9 mouse cellular contexts compared by ENCODE assay signal in genomic region chr17:48001157-48001556, GRCm38 (mm10). TPM values are rescaled to one million over a fixed set of nuclear protein-coding genes. Genes with fewer than 3 reads are reported as not detected.
A peak's percentile ranks its signal among the peaks of the same experiment; 100 is the strongest.
DNase-seq lines count a peak whose midpoint lies in the region; ATAC-seq and TF ChIP-seq lines count a peak whose summit lies in the region.
"Had no signal": no experiment of that assay in that cellular context is flagged by ENCODE, and none has a peak within 500 bp of the region (broad histone marks: within the 10 kb centered on the region; RNA-seq: fewer than 3 reads in every experiment).

No protein-coding gene starts in this region.

- H3K4me3 ChIP-seq in liver, embryonic 11.5 days (ENCODE audit: low read depth, low read length) = peak overlapping the region; percentile 34
- peak overlapping the region in 1 of 2 experiments; percentile 42; a peak in 2 of 4 replicates for H3K4me3 ChIP-seq in heart, embryonic 14.5 days (ENCODE audit: control insufficient read depth in 1 of 2, insufficient read depth in 1 of 2, low read depth in 1 of 2, low read length in 2 of 2)
- H3K4me3 ChIP-seq in limb, embryonic 10.5 days = peak overlapping the region; percentile 43; the same call in 1 of the 2 replicates
- no peak overlapping the region for H3K4me3 ChIP-seq in small intestine, adult 2 months (ENCODE audit: low read depth, low read length)
- no peak overlapping the region for H3K4me3 ChIP-seq in left cerebral cortex, adult 2 months

- H3K9ac ChIP-seq in liver, embryonic 11.5 days (ENCODE audit: low read depth, low read length) = peak overlapping the region; percentile 61
- peak overlapping the region; percentile 74 for H3K9ac ChIP-seq in heart, embryonic 14.5 days (ENCODE audit: low read length)

- H3K36me3 ChIP-seq in liver, embryonic 11.5 days (ENCODE audit: control insufficient read depth, insufficient read depth, low read length) = no peaks in the 10 kb centered on the region
- H3K36me3 ChIP-seq in heart, embryonic 14.5 days (ENCODE audit: control insufficient read depth, insufficient read depth, low read length) = no peaks in the 10 kb centered on the region
- H3K36me3 ChIP-seq in limb, embryonic 10.5 days = no peaks in the 10 kb centered on the region
- H3K36me3 ChIP-seq in small intestine, adult 2 months (ENCODE audit: control insufficient read depth, insufficient read depth, low read length) = no peaks in the 10 kb centered on the region

- no peak for DNase-seq in liver, embryonic 11.5 days (ENCODE audit: low spot score)
- DNase-seq in liver = no peak
- DNase-seq in limb, embryonic 10.5 days (ENCODE audit: low spot score) = no peak
- no peak for DNase-seq in layer of hippocampus, postnatal 10 days (ENCODE audit: low spot score in 2 of 2)
- no peak for DNase-seq in left cerebral cortex, adult 2 months (ENCODE audit: extremely low spot score in 1 of 2, low spot score in 2 of 2)
- DNase-seq in left cerebral cortex, adult 11 months (ENCODE audit: low spot score) = no peak

- H3K4me2 ChIP-seq in liver, embryonic 11.5 days = peak overlapping the region; percentile 76
- H3K4me2 ChIP-seq in heart, embryonic 14.5 days (ENCODE audit: low read length) = peak overlapping the region; percentile 88

- ATAC-seq in liver, embryonic 11.5 days (replicated peaks; ENCODE audit: low FRiP score) = no peak
- ATAC-seq in heart, embryonic 14.5 days (ENCODE audit: insufficient number of reproducible peaks, insufficient read depth, low FRiP score, low read depth) = no peak

- H3K27ac ChIP-seq in liver, embryonic 11.5 days (ENCODE audit: low read depth, low read length) = peak overlapping the region; percentile 94
- peak overlapping the region; percentile 35 to 87; a peak in 3 of 4 replicates for H3K27ac ChIP-seq in heart, embryonic 14.5 days (replicated peaks in 1 of 2; ENCODE audit: control insufficient read depth in 1 of 2, insufficient read depth in 1 of 2, low read depth in 2 of 2, low read length in 2 of 2)
- peak overlapping the region; percentile 79; the same call in 1 of the 2 replicates for H3K27ac ChIP-seq in limb, embryonic 10.5 days
- H3K27ac ChIP-seq in small intestine, adult 2 months (ENCODE audit: insufficient read depth, low read depth, low read length) = 0 out of 2 replicates have a peak overlapping the region, but pooled peaks have one; percentile 50
- H3K27ac ChIP-seq in left cerebral cortex, adult 2 months = no peak overlapping the region

- H3K9me3 ChIP-seq in liver, embryonic 11.5 days (ENCODE audit: control insufficient read depth, low read length) = no peaks in the 10 kb centered on the region
- no peaks in the 10 kb centered on the region for H3K9me3 ChIP-seq in heart, embryonic 14.5 days (ENCODE audit: control insufficient read depth, low read length)
- H3K9me3 ChIP-seq in limb, embryonic 10.5 days (replicated peaks) = no peaks in the 10 kb centered on the region

- peaks cover 59% of the 10 kb centered on the region for H3K4me1 ChIP-seq in liver, embryonic 11.5 days (replicated peaks; ENCODE audit: control insufficient read depth, insufficient read depth, low read length)
- H3K4me1 ChIP-seq in heart, embryonic 14.5 days (ENCODE audit: control insufficient read depth in 2 of 2, insufficient read depth in 2 of 2, low read length in 2 of 2) = peaks cover 25 to 44% of the 10 kb centered on the region in 2 experiments
- peaks cover 55% of the 10 kb centered on the region for H3K4me1 ChIP-seq in limb, embryonic 10.5 days
- peaks cover 12% of the 10 kb centered on the region for H3K4me1 ChIP-seq in small intestine, adult 2 months (ENCODE audit: control insufficient read depth, insufficient read depth, insufficient read length, low read length)

- no peaks in the 10 kb centered on the region for H3K27me3 ChIP-seq in liver, embryonic 11.5 days (replicated peaks; ENCODE audit: control insufficient read depth, insufficient read depth, low read length)
- H3K27me3 ChIP-seq in heart, embryonic 14.5 days (ENCODE audit: control insufficient read depth, insufficient read depth, low read length) = no peaks in the 10 kb centered on the region
- peaks cover 75% of the 10 kb centered on the region for H3K27me3 ChIP-seq in limb, embryonic 10.5 days (ENCODE audit: low read depth, poor library complexity, severe bottlenecking)
- no peaks in the 10 kb centered on the region for H3K27me3 ChIP-seq in small intestine, adult 2 months (ENCODE audit: control insufficient read depth, insufficient read depth, low read length)

- intact Hi-C loops in left cerebral cortex, adult 2 months (cut with DNase I) = no loop called here

- TF ChIP-seq POLR2A in small intestine, adult 2 months (IDR thresholded peaks at IDR 0.05; ENCODE audit: low read depth, low read length) = no peak

- 9% methylated on average over 7 of the region's 7 CpGs for WGBS in liver, embryonic 11.5 days
- 12% methylated on average over 7 of the region's 7 CpGs for WGBS in heart, embryonic 14.5 days
- 44% methylated on average over 7 of the region's 7 CpGs for WGBS in limb, embryonic 10.5 days
- 5% methylated on average over 7 of the region's 7 CpGs for WGBS in small intestine, adult 2 months

- TF ChIP-seq CTCF in small intestine, adult 2 months (IDR thresholded peaks at IDR 0.05; ENCODE audit: extremely low read depth, insufficient read length, insufficient replicate concordance, low read depth, low read length) = no peak
- no peak for TF ChIP-seq CTCF in left cerebral cortex, adult 2 months (IDR thresholded peaks at IDR 0.05)

RNA-seq across cellular contexts. Expression of gene 1700122O11Rik, which starts 36.9 kb away (rescaled TPM):
- polyA plus RNA-seq in liver, embryonic 11.5 days (2014; fragmentation: Nextera tagmentation; extraction: Ambion mirVana) = not detected in 2 replicates
- not detected in 2 replicates for polyA plus RNA-seq in heart, embryonic 14.5 days (2014; fragmentation: Nextera tagmentation; extraction: Ambion mirVana)
- polyA plus RNA-seq in limb, embryonic 10.5 days (2016; fragmentation: Nextera tagmentation; extraction: Ambion mirVana) = not detected in 2 replicates
- not detected in 2 replicates for polyA plus RNA-seq in small intestine, adult 2 months (2012; rRNA removed)
- not detected for total RNA-seq in layer of hippocampus, postnatal 10 days (2021)
- total RNA-seq in left cerebral cortex, adult 2 months (2021) = not detected
- total RNA-seq: gastrocnemius, adult 18-20 months had no signal

Comparison
In these comparisons a context has a peak if more than half of its experiments do, and no peak if none do; other contexts are left out.
1. H3K4me3 ChIP-seq: peak in liver, embryonic 11.5 days (single experiment) and limb, embryonic 10.5 days (single experiment); none in small intestine, adult 2 months (single experiment) and left cerebral cortex, adult 2 months (single experiment).